In the genomic region with DNA sequence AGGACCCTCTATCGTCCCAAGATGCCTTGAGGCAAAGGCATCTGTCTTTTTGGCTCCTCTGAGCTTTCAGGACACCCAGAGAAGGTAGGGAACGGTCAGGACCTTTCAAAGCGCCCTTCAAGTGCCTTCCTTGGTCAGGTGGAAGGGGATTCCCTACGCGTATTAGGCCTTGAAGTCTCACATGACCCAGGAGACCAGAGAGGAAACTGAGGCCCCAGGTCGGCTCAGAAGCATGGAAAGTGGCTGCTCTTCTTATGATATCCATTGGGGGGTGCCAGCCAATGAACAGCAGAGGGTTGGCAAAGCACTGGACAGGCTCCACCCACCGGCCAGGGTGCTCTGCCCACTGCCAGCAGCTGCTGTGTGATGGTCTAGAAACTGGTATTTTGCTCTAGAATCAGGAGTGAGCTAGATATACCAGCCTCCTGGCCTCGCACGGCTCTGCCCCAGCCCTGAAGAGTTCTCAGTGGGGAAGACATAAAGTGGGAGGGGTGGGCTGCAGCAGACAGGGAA, we compare ENCODE assay signal across 13 mouse cellular contexts. TPM values are rescaled to one million over a fixed set of nuclear protein-coding genes. Genes with fewer than 3 reads are reported as not detected.
"Had no signal": no experiment of that assay in that cellular context is flagged by ENCODE, and none has a peak within 500 bp of the region (broad histone marks: within the 10 kb centered on the region; RNA-seq: fewer than 3 reads in every experiment).

No protein-coding gene starts in this region.

- H3K9me3 ChIP-seq: limb, embryonic 12.5 days; lung, embryonic 15.5 days; megakaryocyte, embryonic 14.5 days; midbrain, embryonic 12.5 days had no signal

- H3K9ac ChIP-seq: limb, embryonic 12.5 days; lung, embryonic 15.5 days; midbrain, embryonic 12.5 days had no signal

- H3K4me3 ChIP-seq: limb, embryonic 12.5 days; lung, embryonic 15.5 days; midbrain, embryonic 12.5 days had no signal

- H3K4me1 ChIP-seq: limb, embryonic 12.5 days; lung, embryonic 15.5 days; midbrain, embryonic 12.5 days had no signal

- H3K4me2 ChIP-seq: limb, embryonic 12.5 days; lung, embryonic 15.5 days; midbrain, embryonic 12.5 days had no signal

- H3K27ac ChIP-seq: limb, embryonic 12.5 days; lung, embryonic 15.5 days; macrophage; midbrain, embryonic 12.5 days; stomach, postnatal 0 days had no signal

- DNase-seq: kidney, adult 11 months; kidney, postnatal 10 days; layer of hippocampus, postnatal 36 days; lung, postnatal 14 days; right cerebral cortex, postnatal 14 days; thymus, postnatal 36 days had no signal

- H3K36me3 ChIP-seq: limb, embryonic 12.5 days; lung, embryonic 15.5 days; midbrain, embryonic 12.5 days had no signal

- H3K27me3 ChIP-seq: limb, embryonic 12.5 days; lung, embryonic 15.5 days; megakaryocyte, embryonic 14.5 days; midbrain, embryonic 12.5 days had no signal

RNA-seq across cellular contexts. Expression of a gene that starts 23.2 kb away (rescaled TPM):
- polyA plus RNA-seq: liver, adult 2 months; lung, embryonic 15.5 days; macrophage had no signal
